ENCODE assay signal across 8 mouse cellular contexts in genomic region chr4:62998431-62998835, GRCm38 (mm10). TPM values are rescaled to one million over a fixed set of nuclear protein-coding genes. Genes with fewer than 3 reads are reported as not detected.
DNase-seq lines count a peak whose midpoint lies in the region; ATAC-seq and TF ChIP-seq lines count a peak whose summit lies in the region.

No protein-coding gene starts in this region.

- no peak for TF ChIP-seq CTCF in kidney, adult 2 months (conservative IDR thresholded peaks at IDR 0.05; ENCODE audit: insufficient read depth, insufficient read length, low read depth, low read length)

- ATAC-seq in activated CD4-positive, CD25-positive, alpha-beta regulatory T cell, adult 4 months, result no peak
- ATAC-seq in inflammation-experienced regulatory T-cells, adult 6 months, result no peak

- no peak overlapping the region for H3K4me3 ChIP-seq in kidney, adult 2 months (ENCODE audit: insufficient read depth, low read depth, low read length)

- TF ChIP-seq POLR2A in kidney, adult 2 months (IDR thresholded peaks at IDR 0.05; ENCODE audit: low read depth, low read length), result no peak

- H3K4me1 ChIP-seq in kidney, adult 2 months (ENCODE audit: control insufficient read depth, insufficient read depth, low read length), result peaks cover 9% of the 10 kb centered on the region; the same call in 1 of the 2 replicates

- DNase-seq in ovary, adult 18-20 months (ENCODE audit: low spot score), result peak; percentile 47
- DNase-seq in ovary, postnatal 10 days (ENCODE audit: low spot score), result no peak
- DNase-seq in gastrocnemius, postnatal 10 days, result peak; percentile 66
- DNase-seq in kidney, adult 2 months, result peak; percentile 59
- DNase-seq in lung, postnatal 10 days, result peak; percentile 87
- DNase-seq in spleen, postnatal 14 days (ENCODE audit: low spot score in 2 of 2), result no peak

- no peaks in the 10 kb centered on the region for H3K27me3 ChIP-seq in kidney, adult 2 months (replicated peaks; ENCODE audit: control insufficient read depth, insufficient read depth, low read length)

- no peak overlapping the region for H3K27ac ChIP-seq in kidney, adult 2 months (ENCODE audit: insufficient read depth, low read depth, low read length)

- 26% methylated on average over 5 of the region's 5 CpGs for WGBS in kidney, adult 2 months

- H3K36me3 ChIP-seq in kidney, adult 2 months (ENCODE audit: control insufficient read depth, insufficient read depth, low read length), result no peaks in the 10 kb centered on the region

RNA-seq across cellular contexts. Expression of gene Zfp618, which starts 33.1 kb away (rescaled TPM):
- 1 to 10 TPM; 1.9 to 3.0 TPM for total RNA-seq in gastrocnemius, postnatal 10 days (2021)
- polyA plus RNA-seq in kidney, adult 2 months (2012; rRNA removed), result 7.7 and 10.2 TPM in 2 replicates
- under 1 TPM in 1 of 2 experiments, not detected in 1; 0.20 TPM for polyA plus RNA-seq in activated CD4-positive, CD25-positive, alpha-beta regulatory T cell, adult 4 months (2017; shearing (Covaris generic))
- under 1 TPM in 2 of 3 experiments, not detected in 1; 0.05 to 0.31 TPM for polyA plus RNA-seq in inflammation-experienced regulatory T-cells, adult 6 months (2017; shearing (Covaris generic))

Comparison
In these comparisons a context has a peak if more than half of its experiments do, and no peak if none do; other contexts are left out.
1. DNase-seq: peak in ovary, adult 18-20 months (single experiment), gastrocnemius, postnatal 10 days (single experiment), kidney, adult 2 months (single experiment) and lung, postnatal 10 days (single experiment); none in ovary, postnatal 10 days (single experiment) and spleen, postnatal 14 days (0 of 2).